Mouse (Mus musculus): ENCODE data around the gene 4933405L10Rik. TPM values are rescaled to one million over a fixed set of nuclear protein-coding genes. Genes with fewer than 3 reads are reported as not detected.

Gene 4933405L10Rik
- total and polyA plus RNA-seq, 2 experiments, result not detected

- TF ChIP-seq POLR2A (IDR thresholded peaks at IDR 0.05; ENCODE audit: extremely low read depth, insufficient read depth, low read length), result no peak
- no peak for TF ChIP-seq CTCF (IDR thresholded peaks at IDR 0.05; ENCODE audit: low read depth, low read length)
- WGBS, result 94% methylated on average over 24 of the region's 24 CpGs
- Histone ChIP-seq H3K4me1 (ENCODE audit: control insufficient read depth, insufficient read depth, low read length) (peaks cover 7% of the 10 kb centered on the region), H3K79me2 (ENCODE audit: control insufficient read depth, insufficient read depth, low read length) (no peaks in the 10 kb centered on the region), H3K4me3 (ENCODE audit: insufficient read depth, low read depth, low read length) (no peak overlapping the region), H3K27ac (replicated peaks; ENCODE audit: insufficient read depth, low read depth, low read length) (no peak overlapping the region), H3K9ac (ENCODE audit: low read depth, low read length) (no peak overlapping the region), H3K27me3 (ENCODE audit: control insufficient read depth, insufficient read depth, low read length) (no peaks in the 10 kb centered on the region), H3K36me3 (ENCODE audit: control insufficient read depth, insufficient read depth, low read length) (no peaks in the 10 kb centered on the region)
- no peak for DNase-seq (ENCODE audit: extremely low read depth, low read depth, low spot score)
These were observed 4.6 kb upstream of the 4933405L10Rik start for GRCm38 (mm10) chr8:105702731-105703415.

GRCm38 (mm10) chr8:105704146-105704812, 3.2 kb upstream of the 4933405L10Rik start:
- no peak for DNase-seq (ENCODE audit: extremely low read depth, low read depth, low spot score)
- H3K4me3 ChIP-seq (ENCODE audit: insufficient read depth, low read depth, low read length), result no peak overlapping the region
- no peak overlapping the region for H3K9ac ChIP-seq (ENCODE audit: low read depth, low read length)
- peaks cover 7% of the 10 kb centered on the region for H3K4me1 ChIP-seq (ENCODE audit: control insufficient read depth, insufficient read depth, low read length)
- TF ChIP-seq CTCF (IDR thresholded peaks at IDR 0.05; ENCODE audit: low read depth, low read length), result no peak
- no peak for TF ChIP-seq POLR2A (IDR thresholded peaks at IDR 0.05; ENCODE audit: extremely low read depth, insufficient read depth, low read length)
- H3K27ac ChIP-seq (replicated peaks; ENCODE audit: insufficient read depth, low read depth, low read length), result no peak overlapping the region
- H3K27me3 ChIP-seq (ENCODE audit: control insufficient read depth, insufficient read depth, low read length), result no peaks in the 10 kb centered on the region
- no peaks in the 10 kb centered on the region for H3K36me3 ChIP-seq (ENCODE audit: control insufficient read depth, insufficient read depth, low read length)
- 97% methylated on average over 34 of the region's 34 CpGs for WGBS
- H3K79me2 ChIP-seq (ENCODE audit: control insufficient read depth, insufficient read depth, low read length), result no peaks in the 10 kb centered on the region

- peaks cover 7% of the 10 kb centered on the region for H3K4me1 ChIP-seq (ENCODE audit: control insufficient read depth, insufficient read depth, low read length)
- H3K4me3 ChIP-seq (ENCODE audit: insufficient read depth, low read depth, low read length), result no peak overlapping the region
- no peak for TF ChIP-seq POLR2A (IDR thresholded peaks at IDR 0.05; ENCODE audit: extremely low read depth, insufficient read depth, low read length)
- no peak for TF ChIP-seq CTCF (IDR thresholded peaks at IDR 0.05; ENCODE audit: low read depth, low read length)
- no peaks in the 10 kb centered on the region for H3K79me2 ChIP-seq (ENCODE audit: control insufficient read depth, insufficient read depth, low read length)
- DNase-seq (ENCODE audit: extremely low read depth, low read depth, low spot score), result no peak
- no peaks in the 10 kb centered on the region for H3K36me3 ChIP-seq (ENCODE audit: control insufficient read depth, insufficient read depth, low read length)
- no peaks in the 10 kb centered on the region for H3K27me3 ChIP-seq (ENCODE audit: control insufficient read depth, insufficient read depth, low read length)
- H3K9ac ChIP-seq (ENCODE audit: low read depth, low read length), result no peak overlapping the region
- 92% methylated on average over 6 of the region's 6 CpGs for WGBS
- H3K27ac ChIP-seq (replicated peaks; ENCODE audit: insufficient read depth, low read depth, low read length), result no peak overlapping the region
These were observed 2.5 kb upstream of the 4933405L10Rik start for GRCm38 (mm10) chr8:105704955-105705354.

- TF ChIP-seq POLR2A (IDR thresholded peaks at IDR 0.05; ENCODE audit: extremely low read depth, insufficient read depth, low read length) (no peak), CTCF (IDR thresholded peaks at IDR 0.05; ENCODE audit: low read depth, low read length) (no peak)
- Histone ChIP-seq H3K9ac (ENCODE audit: low read depth, low read length) (no peak overlapping the region), H3K36me3 (ENCODE audit: control insufficient read depth, insufficient read depth, low read length) (no peaks in the 10 kb centered on the region), H3K27me3 (ENCODE audit: control insufficient read depth, insufficient read depth, low read length) (no peaks in the 10 kb centered on the region), H3K4me3 (ENCODE audit: insufficient read depth, low read depth, low read length) (no peak overlapping the region), H3K4me1 (ENCODE audit: control insufficient read depth, insufficient read depth, low read length) (peaks cover 7% of the 10 kb centered on the region), H3K27ac (replicated peaks; ENCODE audit: insufficient read depth, low read depth, low read length) (no peak overlapping the region), H3K79me2 (ENCODE audit: control insufficient read depth, insufficient read depth, low read length) (no peaks in the 10 kb centered on the region)
- DNase-seq (ENCODE audit: extremely low read depth, low read depth, low spot score), result no peak
- WGBS, result 93% methylated on average over 12 of the region's 12 CpGs
These were observed 1.0 kb upstream of the 4933405L10Rik start for GRCm38 (mm10) chr8:105706426-105706825.

GRCm38 (mm10) chr8:105708675-105709074, 1.2 kb downstream of the 4933405L10Rik start:
- DNase-seq (ENCODE audit: extremely low read depth, low read depth, low spot score), result no peak
- Histone ChIP-seq H3K4me1 (ENCODE audit: control insufficient read depth, insufficient read depth, low read length) (peaks cover 3% of the 10 kb centered on the region), H3K36me3 (ENCODE audit: control insufficient read depth, insufficient read depth, low read length) (no peaks in the 10 kb centered on the region), H3K27ac (replicated peaks; ENCODE audit: insufficient read depth, low read depth, low read length) (no peak overlapping the region), H3K4me3 (ENCODE audit: insufficient read depth, low read depth, low read length) (no peak overlapping the region), H3K9ac (ENCODE audit: low read depth, low read length) (no peak overlapping the region), H3K79me2 (ENCODE audit: control insufficient read depth, insufficient read depth, low read length) (no peaks in the 10 kb centered on the region), H3K27me3 (ENCODE audit: control insufficient read depth, insufficient read depth, low read length) (no peaks in the 10 kb centered on the region)
- WGBS, result 93% methylated on average over 8 of the region's 8 CpGs
- no peak for TF ChIP-seq POLR2A (IDR thresholded peaks at IDR 0.05; ENCODE audit: extremely low read depth, insufficient read depth, low read length)
- no peak for TF ChIP-seq CTCF (IDR thresholded peaks at IDR 0.05; ENCODE audit: low read depth, low read length)

- 86% methylated on average over 14 of the region's 14 CpGs for WGBS
- no peak overlapping the region for H3K27ac ChIP-seq (replicated peaks; ENCODE audit: insufficient read depth, low read depth, low read length)
- DNase-seq (ENCODE audit: extremely low read depth, low read depth, low spot score), result no peak
These were observed 1.9 kb downstream of the 4933405L10Rik start for GRCm38 (mm10) chr8:105709317-105709716.

More at GRCm38 (mm10) chr8:105709317-105709716, 1.9 kb downstream of the 4933405L10Rik start:
- TF ChIP-seq CTCF (IDR thresholded peaks at IDR 0.05; ENCODE audit: low read depth, low read length) (no peak), POLR2A (IDR thresholded peaks at IDR 0.05; ENCODE audit: extremely low read depth, insufficient read depth, low read length) (no peak)
- Histone ChIP-seq H3K4me3 (ENCODE audit: insufficient read depth, low read depth, low read length) (no peak overlapping the region), H3K36me3 (ENCODE audit: control insufficient read depth, insufficient read depth, low read length) (no peaks in the 10 kb centered on the region), H3K27me3 (ENCODE audit: control insufficient read depth, insufficient read depth, low read length) (no peaks in the 10 kb centered on the region), H3K79me2 (ENCODE audit: control insufficient read depth, insufficient read depth, low read length) (no peaks in the 10 kb centered on the region), H3K9ac (ENCODE audit: low read depth, low read length) (no peak overlapping the region), H3K4me1 (ENCODE audit: control insufficient read depth, insufficient read depth, low read length) (peaks cover 3% of the 10 kb centered on the region)
